Comparison of ENCODE assay signal across 8 mouse cellular contexts in the genomic region with DNA sequence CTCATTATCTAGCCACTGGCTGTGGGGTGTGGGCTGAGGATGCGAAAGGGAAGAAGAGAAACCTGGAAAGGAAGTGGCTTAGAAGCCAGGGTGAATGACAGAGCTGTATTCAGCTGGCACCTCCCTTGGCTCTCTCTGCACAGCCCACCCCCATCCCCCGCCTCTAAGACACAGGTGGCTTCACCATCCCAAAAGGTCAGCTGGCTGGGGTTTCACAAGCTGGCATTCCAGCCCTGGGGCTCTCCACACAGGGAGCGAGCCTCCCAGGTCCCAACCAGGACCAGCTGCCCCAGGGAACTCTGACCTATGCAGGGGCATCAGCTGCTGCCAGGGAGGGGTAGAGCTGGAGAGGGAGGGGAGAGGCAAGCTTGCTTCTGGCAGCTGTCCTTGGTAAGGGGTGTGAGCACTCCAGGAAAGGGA.
DNase-seq lines count a peak whose midpoint lies in the region; ATAC-seq and TF ChIP-seq lines count a peak whose summit lies in the region.

No protein-coding gene starts in this region.

- H3K4me3 ChIP-seq in spleen, adult 2 months (ENCODE audit: extremely low read depth, insufficient read depth, insufficient read length) = no peak overlapping the region
- no peak overlapping the region for H3K4me3 ChIP-seq in macrophage (ENCODE audit: inconsistent target)
- no peak overlapping the region for H3K4me3 ChIP-seq in thymus, adult 2 months (ENCODE audit: control insufficient read depth, insufficient read depth, low read length)

- peak overlapping the region; percentile 16; the same call in 1 of the 2 replicates for H3K27ac ChIP-seq in spleen, adult 2 months (ENCODE audit: insufficient read depth, low read length)
- peak overlapping the region; percentile 97 for H3K27ac ChIP-seq in macrophage
- peak overlapping the region; percentile 87 for H3K27ac ChIP-seq in thymus, adult 2 months (ENCODE audit: control insufficient read depth, insufficient read depth, low read length)

- no peaks in the 10 kb centered on the region for H3K36me3 ChIP-seq in spleen, adult 2 months (ENCODE audit: control insufficient read depth, insufficient read depth, low read length)
- no peaks in the 10 kb centered on the region for H3K36me3 ChIP-seq in macrophage (ENCODE audit: inconsistent target)
- no peaks in the 10 kb centered on the region for H3K36me3 ChIP-seq in thymus, adult 2 months (ENCODE audit: control insufficient read depth, insufficient read depth, low read length)

- peaks cover 13% of the 10 kb centered on the region; the same call in 1 of the 2 replicates for H3K4me1 ChIP-seq in spleen, adult 2 months (ENCODE audit: control insufficient read depth, insufficient read depth, insufficient read length)
- peaks cover 48% of the 10 kb centered on the region for H3K4me1 ChIP-seq in thymus, adult 2 months (replicated peaks; ENCODE audit: control insufficient read depth, insufficient read depth, low read length)

- no peaks in the 10 kb centered on the region for H3K27me3 ChIP-seq in spleen, adult 2 months (ENCODE audit: control insufficient read depth, insufficient read depth, low read length)
- no peaks in the 10 kb centered on the region for H3K27me3 ChIP-seq in thymus, adult 2 months (ENCODE audit: control insufficient read depth, insufficient read depth, low read length)

- DNase-seq in adrenal gland, postnatal 14 days = peak; percentile 24
- no peak for DNase-seq in adrenal gland, adult 18-20 months (ENCODE audit: low spot score in 2 of 2)
- no peak for DNase-seq in spleen, adult 2 months (ENCODE audit: low read depth in 1 of 2, low spot score in 2 of 2)
- no peak for DNase-seq in spleen, postnatal 14 days (ENCODE audit: low spot score in 2 of 2)
- DNase-seq in thymus, adult 2 months = peak; percentile 75
- DNase-seq in layer of hippocampus, adult 8-10 months (ENCODE audit: low spot score in 2 of 2) = no peak

- ATAC-seq in megakaryocyte-erythroid progenitor cell, adult 5-6 weeks (replicated peaks; ENCODE audit: low FRiP score, low TSS enrichment, poor library complexity, severe bottlenecking) = no peak

- no peak for TF ChIP-seq CTCF in spleen, adult 2 months (IDR thresholded peaks at IDR 0.05; ENCODE audit: extremely low read depth, insufficient read depth, insufficient read length, insufficient replicate concordance)
- no peak for TF ChIP-seq CTCF in thymus, adult 2 months (IDR thresholded peaks at IDR 0.05; ENCODE audit: borderline replicate concordance, control insufficient read depth, extremely low read depth, insufficient read depth, low read length, poor library complexity)

- WGBS in spleen, adult 2 months = 5% methylated on average over 3 of the region's 3 CpGs
- WGBS in macrophage (ENCODE audit: missing documents) = 25% methylated on average over 3 of the region's 3 CpGs
- WGBS in thymus, adult 2 months = 8% methylated on average over 3 of the region's 3 CpGs

- no peaks in the 10 kb centered on the region for H3K79me2 ChIP-seq in macrophage (ENCODE audit: inconsistent target)

- no peak for TF ChIP-seq POLR2A in spleen, adult 2 months (IDR thresholded peaks at IDR 0.05; ENCODE audit: low read depth, low read length)
- TF ChIP-seq POLR2A in thymus, adult 2 months (IDR thresholded peaks at IDR 0.05; ENCODE audit: control insufficient read depth, extremely low read depth, insufficient read depth, low read length, poor library complexity) = no peak

Comparison
In these comparisons a context has a peak if more than half of its experiments do, and no peak if none do; other contexts are left out.
1. DNase-seq: peak in adrenal gland, postnatal 14 days (single experiment) and thymus, adult 2 months (single experiment); none in adrenal gland, adult 18-20 months (0 of 2), spleen, adult 2 months (0 of 2), spleen, postnatal 14 days (0 of 2) and layer of hippocampus, adult 8-10 months (0 of 2).
2. H3K27ac ChIP-seq: peak in every context shown above with its lines; median percentile 97 in macrophage; 87 in thymus, adult 2 months; 16 in spleen, adult 2 months.